Mouse (Mus musculus): ENCODE results near the gene Pcbp3.
A peak's percentile ranks its signal among the peaks of the same experiment; 100 is the strongest.

Gene Pcbp3

GRCm38 (mm10) chr10:76924441-76924840 lies 37.2 kb downstream of the Pcbp3 start:
- DNase-seq, result no peak

- DNase-seq, result no peak
Observed at GRCm38 (mm10) chr10:76918086-76918485, 43.6 kb downstream of the Pcbp3 start.

GRCm38 (mm10) chr10:76906434-76906833 lies 55.3 kb downstream of the Pcbp3 start:
- DNase-seq, result no peak

GRCm38 (mm10) chr10:76905935-76906341 lies 55.7 kb downstream of the Pcbp3 start:
- DNase-seq, result peak in 1 of 2 experiments; percentile 20

- no peak for DNase-seq
Observed at GRCm38 (mm10) chr10:76903694-76904093, 58.0 kb downstream of the Pcbp3 start.

- DNase-seq, result no peak
Observed at GRCm38 (mm10) chr10:76903099-76903498, 58.6 kb downstream of the Pcbp3 start.

GRCm38 (mm10) chr10:76902588-76902987 lies 59.1 kb downstream of the Pcbp3 start:
- DNase-seq, result peak; percentile 48 to 56

- DNase-seq, result no peak
Observed at GRCm38 (mm10) chr10:76898428-76898827, 63.3 kb downstream of the Pcbp3 start.

- DNase-seq, result no peak
Observed at GRCm38 (mm10) chr10:76891456-76891855, 70.2 kb downstream of the Pcbp3 start.

- DNase-seq, result peak; percentile 19 to 33
Observed at GRCm38 (mm10) chr10:76883442-76884244, 78.0 kb downstream of the Pcbp3 start.

- peak; percentile 66 to 86 for DNase-seq
Observed at GRCm38 (mm10) chr10:76882644-76883441, 78.8 kb downstream of the Pcbp3 start.

- DNase-seq, result peak; percentile 79 to 80
Observed at GRCm38 (mm10) chr10:76881900-76882299, 79.8 kb downstream of the Pcbp3 start.

GRCm38 (mm10) chr10:76875310-76875709 lies 86.4 kb downstream of the Pcbp3 start:
- no peak for DNase-seq

- peak in 1 of 2 experiments; percentile 52 for DNase-seq
Observed at GRCm38 (mm10) chr10:76874879-76875278, 86.8 kb downstream of the Pcbp3 start.

- DNase-seq, result no peak
Observed at GRCm38 (mm10) chr10:76874398-76874797, 87.3 kb downstream of the Pcbp3 start.

- DNase-seq, result peak; percentile 60 to 66
Observed at GRCm38 (mm10) chr10:76873948-76874347, 87.7 kb downstream of the Pcbp3 start.

GRCm38 (mm10) chr10:76872736-76873135 lies 89.0 kb downstream of the Pcbp3 start:
- DNase-seq, result no peak

GRCm38 (mm10) chr10:76865936-76866335 lies 95.8 kb downstream of the Pcbp3 start:
- no peak for DNase-seq

- DNase-seq, result no peak
Observed at GRCm38 (mm10) chr10:76860998-76861397, 100.7 kb downstream of the Pcbp3 start.

- DNase-seq, result no peak
Observed at GRCm38 (mm10) chr10:76859355-76860127, 102.1 kb downstream of the Pcbp3 start.

GRCm38 (mm10) chr10:76857879-76858278 lies 103.8 kb downstream of the Pcbp3 start:
- peak in 1 of 2 experiments; percentile 44 for DNase-seq

GRCm38 (mm10) chr10:76846480-76846879 lies 115.2 kb downstream of the Pcbp3 start:
- DNase-seq, result peak; percentile 30 to 31

- peak in 1 of 2 experiments; percentile 16 for DNase-seq
Observed at GRCm38 (mm10) chr10:76844901-76845300, 116.8 kb downstream of the Pcbp3 start.
